Mouse (Mus musculus): ENCODE results near the gene Kifc5b.

Gene Kifc5b

DNA sequence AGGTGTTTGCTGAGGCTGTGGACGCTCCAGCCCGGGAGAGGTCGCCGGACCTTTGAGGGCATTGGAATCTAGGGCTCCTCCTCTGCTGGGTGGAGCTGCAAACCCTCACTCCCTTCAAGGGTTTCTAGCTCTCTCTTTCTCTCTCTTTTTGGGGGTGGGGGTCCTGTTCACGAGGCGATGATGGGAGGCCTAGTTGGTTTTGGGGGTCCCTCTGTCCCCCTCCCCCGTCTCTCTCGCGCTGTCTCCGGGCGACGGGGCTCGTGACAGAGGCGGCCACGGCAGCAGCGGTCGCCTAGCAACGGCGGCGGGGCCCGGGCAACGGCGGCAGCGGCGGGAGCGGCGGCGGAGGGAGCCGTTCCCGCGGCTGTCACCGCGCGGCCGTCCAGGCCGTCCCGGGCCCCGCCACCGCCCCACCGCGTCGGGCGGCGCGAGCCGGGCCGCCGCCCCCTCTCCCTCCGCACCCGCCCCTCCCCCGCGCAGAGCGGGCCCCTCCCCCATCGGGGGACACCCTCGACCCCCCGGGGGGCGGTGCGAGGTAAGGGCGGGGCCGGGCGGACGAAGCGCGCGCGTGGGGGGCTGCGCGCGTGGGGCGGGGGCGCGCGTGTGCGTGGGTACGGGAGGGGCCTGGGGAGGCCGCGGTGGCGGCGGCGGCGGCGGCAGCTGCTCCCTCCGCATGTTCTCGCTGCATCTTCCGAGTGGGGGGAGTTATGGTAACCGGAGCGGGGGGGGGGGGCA lies 31.6 kb downstream of the Kifc5b start:
- DNase-seq = peak; percentile 64

DNA sequence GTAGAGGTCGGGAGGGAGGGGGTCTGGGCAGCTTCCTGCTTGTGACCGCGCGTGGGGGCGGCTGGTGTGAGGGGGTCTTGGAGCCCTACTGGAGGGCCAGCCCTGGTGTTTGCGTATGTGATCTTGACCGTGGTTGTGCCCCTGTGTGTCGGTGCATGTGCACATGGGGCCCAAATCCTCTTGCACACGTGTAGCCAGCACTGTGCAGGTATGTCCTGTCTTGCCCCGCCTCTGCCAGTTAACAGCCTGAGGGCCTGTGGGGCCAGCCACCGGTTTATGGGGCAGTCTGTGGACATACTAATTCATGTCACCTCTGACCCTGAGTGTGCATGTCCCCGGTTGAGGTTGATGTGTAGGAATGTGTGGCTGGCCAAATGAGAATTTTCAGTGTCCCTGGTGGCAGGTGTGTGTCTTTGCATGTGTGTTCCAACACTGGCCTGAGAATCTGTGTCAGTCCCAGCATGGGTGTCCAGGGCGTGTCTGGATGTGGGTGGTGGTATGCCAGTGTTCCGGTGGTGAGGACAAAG lies 32.2 kb downstream of the Kifc5b start:
- peak; percentile 46 for DNase-seq

DNA sequence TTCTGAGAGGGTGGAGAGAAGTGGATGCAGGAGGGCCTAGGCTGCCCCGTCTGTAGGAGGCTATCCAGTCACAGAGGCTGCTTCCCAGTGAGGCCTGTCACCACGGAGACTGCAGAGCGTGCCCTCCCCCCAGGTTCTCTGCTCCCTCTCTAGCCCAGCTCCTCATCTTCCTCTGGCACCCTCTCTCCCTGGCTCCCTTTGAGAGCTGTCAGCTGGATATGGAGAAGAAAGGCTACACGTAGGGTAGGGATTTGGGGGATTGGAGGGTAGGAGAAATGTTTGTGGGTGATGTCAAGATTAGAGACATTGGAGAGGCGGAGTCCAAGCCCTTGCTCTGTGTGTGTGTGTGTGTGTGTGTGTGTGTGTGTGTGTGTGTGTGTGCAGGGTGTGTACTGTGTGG lies 33.0 kb downstream of the Kifc5b start:
- no peak for DNase-seq

DNA sequence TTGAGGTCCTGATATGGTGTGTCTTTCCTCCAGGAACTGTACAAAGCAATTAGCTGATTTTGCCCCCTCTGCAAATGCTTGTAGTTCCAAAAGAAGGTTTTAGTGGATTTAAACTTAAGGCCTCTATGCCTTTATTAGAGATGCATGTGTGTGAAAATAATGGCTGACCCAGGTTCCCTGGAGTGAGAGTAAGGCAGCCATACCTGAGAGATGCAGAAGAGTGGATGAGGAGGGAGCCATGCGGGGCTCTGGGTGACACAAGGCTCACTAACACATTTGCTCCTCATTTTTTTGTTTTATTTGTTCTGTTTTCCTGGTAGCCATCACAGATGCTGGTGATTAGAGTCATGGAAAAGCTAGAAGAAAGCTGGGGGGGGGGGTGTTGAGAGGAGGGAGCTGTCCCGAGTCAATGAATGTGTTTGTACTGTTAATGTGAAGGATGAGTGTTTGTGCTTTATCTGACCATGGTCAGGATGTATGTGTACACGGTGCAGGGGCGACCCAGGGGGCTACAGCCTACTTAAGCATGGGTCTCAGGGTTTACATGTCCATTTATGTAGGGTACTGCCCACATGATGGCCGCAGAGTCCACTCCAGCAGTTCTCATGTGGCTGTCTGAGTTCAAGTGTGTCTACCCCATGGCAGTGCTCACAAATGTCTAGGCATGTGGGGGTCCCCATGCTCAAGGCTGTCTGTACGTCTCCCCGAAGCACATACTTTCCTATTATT lies 33.8 kb downstream of the Kifc5b start:
- DNase-seq = no peak

DNA sequence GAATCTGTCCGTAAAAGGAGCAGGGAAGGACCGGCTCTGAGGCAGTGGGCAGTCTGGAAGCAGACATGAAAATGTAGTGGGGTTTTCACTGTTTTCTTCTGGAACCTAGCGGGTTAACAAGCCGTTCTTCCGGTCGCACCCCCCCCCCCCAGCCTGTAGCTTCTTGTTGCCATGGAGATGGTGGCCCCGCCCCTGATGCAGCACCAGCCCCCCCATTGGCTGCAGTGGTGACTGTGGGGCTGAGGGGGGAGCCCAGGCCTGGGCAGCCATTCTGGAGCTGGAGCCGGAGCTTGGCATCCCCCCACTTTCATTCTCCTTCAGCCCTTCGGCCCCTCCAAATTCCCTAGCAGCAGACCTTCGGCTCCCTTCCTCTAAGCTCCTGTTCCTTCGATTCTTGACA lies 34.5 kb downstream of the Kifc5b start:
- peak; percentile 95 for DNase-seq

DNA sequence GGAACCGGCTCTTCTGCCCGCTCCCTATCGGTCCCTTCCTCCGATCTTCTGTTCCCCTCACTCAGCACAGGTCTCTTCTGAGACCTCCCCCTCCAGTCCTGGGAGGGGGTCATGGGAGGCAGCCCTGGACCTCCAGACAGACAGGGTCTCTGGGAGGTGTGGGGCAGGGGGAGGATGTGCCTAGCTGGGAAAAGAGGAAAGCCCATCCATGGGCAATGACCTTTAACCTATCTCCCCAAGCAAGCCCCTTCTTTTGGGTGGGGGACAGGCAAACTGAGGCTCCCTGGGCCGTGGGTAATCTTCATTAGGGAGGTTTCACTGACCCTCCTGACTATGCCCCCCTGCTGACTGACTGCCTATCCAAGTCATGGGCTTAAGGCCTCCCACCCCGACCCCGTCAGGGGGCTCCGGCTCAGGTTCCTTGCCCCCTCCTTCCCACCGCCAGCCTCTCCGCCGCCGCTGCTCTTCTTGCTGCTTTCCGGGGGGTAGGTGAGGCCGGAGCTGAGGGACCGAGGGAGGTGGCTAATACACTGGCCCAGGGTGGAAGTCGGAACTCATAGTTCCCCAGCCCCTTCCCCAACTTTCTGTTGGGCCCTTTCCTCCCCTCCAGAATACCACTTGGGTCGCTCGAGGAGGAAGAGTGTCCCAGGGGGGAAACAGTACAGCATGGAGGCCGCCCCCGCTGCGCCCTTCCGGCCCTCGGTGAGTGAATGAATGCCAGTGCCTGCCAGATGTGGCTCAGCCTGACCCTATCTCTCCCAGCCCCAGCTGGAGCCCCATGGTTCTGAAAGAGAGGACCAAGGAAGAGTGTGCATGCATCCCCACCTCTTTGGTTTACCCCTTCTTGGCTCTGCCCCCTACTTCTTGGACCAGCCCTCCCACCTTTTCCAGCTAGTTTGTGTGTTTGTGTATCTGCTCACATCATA lies 35.3 kb downstream of the Kifc5b start:
- DNase-seq = peak; percentile 56

DNA sequence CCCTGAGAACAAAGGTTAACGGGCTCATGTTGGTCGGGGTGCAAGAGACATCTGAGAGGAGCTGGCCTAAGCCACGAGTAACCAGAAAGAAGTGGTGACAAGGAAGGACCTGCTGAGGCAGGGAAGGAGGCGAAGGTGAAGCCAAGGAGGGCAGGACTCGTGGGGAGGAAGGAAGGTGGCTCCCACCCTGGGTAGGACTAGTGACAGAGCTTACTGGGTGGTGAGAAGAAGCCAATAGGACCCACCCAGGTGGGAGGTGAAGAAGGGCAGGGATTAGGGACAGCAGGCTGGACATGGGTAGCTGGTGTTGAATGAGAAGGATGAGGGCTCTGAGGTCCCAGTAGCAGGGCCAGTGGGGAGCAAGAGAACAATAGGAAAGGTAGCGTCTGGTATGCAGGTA lies 36.3 kb downstream of the Kifc5b start:
- no peak for DNase-seq

DNA sequence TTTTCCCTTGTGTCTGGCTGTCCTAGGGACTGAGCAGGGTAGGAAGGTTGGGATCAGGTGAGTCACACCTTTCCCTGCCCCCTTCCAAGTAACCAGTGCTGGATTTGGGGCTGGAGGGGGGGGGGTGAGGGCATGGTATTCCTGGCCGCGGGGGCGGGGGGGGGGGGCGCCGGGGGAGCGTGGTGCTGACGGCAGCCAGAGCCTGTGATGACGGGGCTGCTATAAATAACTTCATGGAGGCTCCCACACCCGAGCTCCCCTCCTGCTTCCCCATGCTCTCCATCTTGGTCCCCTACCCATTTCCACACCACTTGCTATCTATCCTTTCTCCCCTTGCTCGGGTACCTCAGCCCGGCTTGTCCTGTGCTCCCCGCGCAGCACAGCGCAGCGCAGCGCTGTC lies 36.8 kb downstream of the Kifc5b start:
- DNase-seq = no peak

DNA sequence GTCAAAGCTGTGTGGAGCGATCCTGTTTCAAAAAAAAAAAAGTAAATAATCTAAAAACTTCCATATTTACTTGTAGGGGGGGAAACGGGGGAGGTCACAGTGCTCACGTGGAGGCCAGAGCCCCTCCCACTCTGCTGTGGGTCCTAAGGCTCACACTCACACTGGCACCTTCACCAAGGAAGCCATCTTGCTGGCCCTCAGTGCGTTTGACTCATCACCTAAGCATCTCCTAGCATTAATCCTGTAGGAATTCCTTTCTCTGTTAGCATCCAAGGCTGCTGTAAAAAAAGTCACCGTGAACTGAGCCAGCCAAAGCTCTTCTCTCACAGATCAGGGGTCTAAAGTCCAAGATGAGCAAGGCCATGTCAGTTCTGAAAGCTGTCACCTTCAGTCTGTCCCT lies 39.4 kb downstream of the Kifc5b start:
- no peak for DNase-seq

DNA sequence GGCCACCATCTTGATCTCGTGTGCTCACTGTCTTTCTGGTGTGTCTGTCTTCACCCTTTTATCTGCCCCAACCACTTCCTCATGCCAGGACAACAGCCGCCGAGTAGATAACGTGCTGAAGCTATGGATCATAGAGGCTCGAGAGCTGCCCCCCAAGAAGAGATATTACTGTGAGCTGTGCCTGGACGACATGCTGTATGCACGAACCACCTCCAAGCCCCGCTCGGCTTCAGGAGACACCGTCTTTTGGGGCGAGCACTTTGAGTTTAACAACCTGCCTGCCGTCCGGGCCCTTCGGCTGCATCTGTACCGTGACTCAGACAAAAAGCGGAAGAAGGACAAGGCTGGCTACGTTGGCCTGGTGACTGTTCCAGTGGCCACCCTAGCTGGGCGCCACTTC lies 40.0 kb downstream of the Kifc5b start:
- no peak for DNase-seq

DNA sequence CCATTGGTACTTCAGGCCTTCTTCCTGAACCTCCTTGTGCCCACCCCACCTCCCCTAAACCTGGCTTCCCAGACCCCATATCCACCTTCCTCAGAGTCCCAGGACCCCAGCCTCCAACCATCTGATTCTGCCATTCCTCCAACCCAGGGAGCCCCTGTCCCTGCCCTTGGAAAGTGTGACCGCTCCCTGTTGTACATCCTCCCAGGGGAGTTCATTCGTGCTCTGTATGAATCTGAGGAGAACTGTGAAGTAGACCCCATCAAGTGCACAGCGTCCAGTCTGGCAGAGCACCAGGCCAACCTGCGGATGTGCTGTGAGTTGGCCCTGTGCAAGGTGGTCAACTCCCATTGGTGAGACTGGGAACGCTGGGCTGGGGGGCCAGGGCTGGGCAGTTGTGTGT lies 41.0 kb downstream of the Kifc5b start:
- no peak for DNase-seq

DNA sequence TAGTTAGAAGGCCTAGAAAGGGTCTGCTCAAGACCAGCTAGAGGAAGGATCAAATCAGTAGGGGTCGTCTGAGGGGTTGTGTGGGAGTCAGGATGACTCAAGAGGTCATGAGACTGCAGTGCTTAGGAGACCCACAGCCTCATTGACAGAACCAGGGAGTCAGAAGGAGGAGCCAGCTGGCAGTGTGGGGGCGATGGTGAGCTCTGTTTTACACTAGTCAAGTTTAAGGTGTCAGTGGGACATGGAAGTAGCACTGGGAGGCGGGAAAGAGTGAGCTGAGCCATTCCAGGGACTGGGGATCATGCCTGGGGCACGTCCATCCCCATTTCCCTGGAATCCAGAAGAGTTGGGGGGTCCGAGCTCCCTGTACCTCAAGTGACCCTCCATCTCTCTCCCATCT lies 42.0 kb downstream of the Kifc5b start:
- no peak for DNase-seq

DNA sequence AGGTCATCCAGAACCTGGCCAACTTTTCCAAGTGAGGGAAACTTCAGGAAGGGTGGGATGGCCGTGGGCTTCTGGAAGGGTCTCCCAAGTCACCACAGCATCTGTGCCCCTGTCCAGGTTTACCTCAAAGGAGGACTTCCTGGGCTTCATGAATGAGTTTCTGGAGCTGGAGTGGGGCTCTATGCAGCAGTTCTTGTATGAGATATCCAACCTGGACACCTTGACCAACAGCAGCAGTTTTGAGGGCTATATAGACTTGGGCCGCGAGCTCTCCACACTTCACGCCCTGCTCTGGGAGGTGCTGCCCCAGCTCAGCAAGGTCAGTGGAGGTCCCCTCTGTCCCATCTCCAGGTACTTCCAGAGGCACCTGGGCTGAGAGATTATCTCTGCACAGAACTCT lies 42.9 kb downstream of the Kifc5b start:
- no peak for DNase-seq

DNA sequence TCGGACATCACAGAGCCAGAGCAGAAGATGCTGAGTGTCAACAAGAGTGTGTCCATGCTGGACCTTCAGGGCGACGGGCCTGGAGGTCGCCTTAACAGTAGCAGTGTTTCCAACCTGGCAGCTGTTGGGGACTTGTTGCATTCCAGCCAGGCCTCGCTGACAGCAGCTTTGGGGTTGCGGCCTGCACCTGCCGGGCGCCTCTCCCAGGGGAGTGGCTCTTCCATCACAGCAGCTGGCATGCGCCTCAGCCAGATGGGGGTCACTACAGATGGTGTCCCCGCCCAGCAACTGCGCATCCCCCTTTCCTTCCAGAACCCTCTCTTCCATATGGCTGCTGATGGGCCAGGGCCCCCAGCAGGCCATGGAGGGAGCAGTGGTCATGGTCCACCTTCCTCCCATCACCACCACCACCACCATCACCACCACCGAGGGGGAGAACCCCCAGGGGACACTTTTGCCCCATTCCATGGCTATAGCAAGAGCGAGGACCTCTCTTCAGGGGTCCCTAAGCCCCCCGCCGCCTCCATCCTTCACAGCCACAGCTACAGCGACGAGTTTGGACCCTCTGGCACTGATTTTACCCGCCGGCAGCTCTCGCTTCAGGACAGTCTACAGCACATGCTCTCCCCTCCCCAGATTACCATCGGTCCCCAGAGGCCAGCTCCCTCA lies 44.8 kb downstream of the Kifc5b start:
- no peak for DNase-seq

DNA sequence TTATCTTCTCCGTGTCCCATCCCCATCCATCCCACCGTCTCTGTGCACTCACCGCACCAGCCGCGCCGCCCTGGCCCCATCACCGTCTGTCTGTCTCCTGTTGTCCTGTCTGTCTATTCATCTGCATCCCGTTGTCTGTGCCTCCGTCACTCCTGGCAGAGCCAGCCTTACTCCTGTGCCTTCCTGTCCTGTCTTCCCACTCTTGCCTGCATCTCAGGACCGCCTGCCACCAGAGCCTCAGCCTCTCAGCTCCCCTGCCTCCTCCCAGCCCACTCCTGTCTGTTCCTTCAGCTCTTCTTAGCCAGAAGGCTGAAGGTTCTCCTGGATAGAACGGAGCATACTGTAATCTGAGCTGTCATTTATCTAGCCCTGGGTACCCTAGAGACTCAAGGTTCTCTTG lies 50.1 kb downstream of the Kifc5b start:
- no peak for DNase-seq

DNA sequence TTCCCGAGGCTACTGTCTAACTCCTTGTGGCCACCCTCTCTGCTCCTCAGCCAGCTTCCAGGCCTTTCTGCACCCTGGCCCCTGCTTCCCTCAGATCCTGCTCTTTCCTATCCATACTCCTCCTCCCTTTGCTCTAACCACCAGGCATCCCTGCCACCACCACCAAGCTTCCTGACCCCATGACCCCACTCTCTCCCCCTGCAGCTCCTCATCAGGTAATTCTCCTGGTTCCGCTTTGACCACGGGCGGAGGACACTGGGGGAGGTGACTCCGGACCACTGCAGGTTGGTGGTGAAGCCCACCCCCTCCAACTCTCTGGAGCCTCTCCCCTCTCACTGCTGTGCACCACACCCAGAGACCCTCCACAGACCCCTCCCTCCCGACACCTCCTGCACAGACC lies 50.6 kb downstream of the Kifc5b start:
- no peak for DNase-seq

DNA sequence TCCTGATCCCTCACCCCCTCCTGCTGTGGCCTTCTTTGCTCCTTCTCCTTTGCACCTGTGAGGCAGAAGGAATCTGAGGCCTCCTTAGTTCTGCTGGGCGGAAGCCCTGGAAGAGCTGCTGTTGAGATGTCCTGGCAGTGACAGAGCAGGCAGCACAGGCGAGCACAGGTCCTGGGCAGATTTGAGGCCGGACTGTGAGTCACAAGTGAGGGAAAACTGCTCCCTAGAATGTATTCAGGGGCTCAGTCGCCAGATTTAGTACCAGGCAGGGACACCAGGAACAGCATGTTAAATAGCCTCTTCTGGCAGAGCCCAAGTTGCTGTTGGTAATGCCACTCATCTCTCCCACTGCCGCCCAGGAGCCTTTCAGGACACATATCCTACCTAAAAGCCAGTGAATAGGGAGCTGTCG lies 51.3 kb downstream of the Kifc5b start:
- DNase-seq = no peak

DNA sequence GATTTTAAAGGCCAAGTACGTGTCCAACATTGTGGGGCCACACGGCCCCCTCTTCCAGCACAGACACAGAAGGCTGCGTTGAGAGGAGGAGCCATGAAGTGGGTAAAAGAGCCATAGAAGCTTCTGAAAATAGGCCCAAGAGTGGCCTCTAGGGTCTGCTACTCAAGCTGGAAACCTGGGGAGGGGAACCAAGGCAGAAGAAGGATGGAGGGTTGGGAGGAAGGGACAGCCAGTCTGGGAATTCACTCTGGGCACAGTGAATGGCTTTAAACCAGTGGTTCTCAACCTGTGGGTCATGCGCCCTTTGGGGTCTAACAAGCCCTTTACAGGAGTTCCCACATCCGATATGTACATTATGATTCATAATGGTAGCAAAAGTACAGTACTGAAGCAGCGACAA lies 52.4 kb downstream of the Kifc5b start:
- no peak for DNase-seq

DNA sequence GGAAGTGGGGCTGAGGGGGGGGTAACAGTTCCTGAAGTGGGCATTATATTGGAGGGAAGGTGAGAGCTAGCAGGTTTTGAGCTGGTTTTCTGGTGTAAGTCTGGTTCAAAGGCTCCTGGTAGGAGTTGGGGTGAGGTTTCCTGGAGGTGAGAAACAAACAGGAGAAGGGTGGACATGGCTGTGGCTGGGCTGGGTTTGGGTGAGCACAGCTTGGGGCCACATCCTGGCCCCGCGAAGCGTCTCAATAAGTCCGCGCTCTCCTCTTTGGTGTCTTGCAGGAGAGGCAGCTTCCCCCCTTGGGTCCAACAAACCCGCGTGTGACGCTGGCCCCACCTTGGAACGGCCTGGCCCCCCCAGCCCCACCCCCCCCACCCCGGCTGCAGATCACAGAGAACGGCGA lies 53.3 kb downstream of the Kifc5b start:
- no peak for DNase-seq

DNA sequence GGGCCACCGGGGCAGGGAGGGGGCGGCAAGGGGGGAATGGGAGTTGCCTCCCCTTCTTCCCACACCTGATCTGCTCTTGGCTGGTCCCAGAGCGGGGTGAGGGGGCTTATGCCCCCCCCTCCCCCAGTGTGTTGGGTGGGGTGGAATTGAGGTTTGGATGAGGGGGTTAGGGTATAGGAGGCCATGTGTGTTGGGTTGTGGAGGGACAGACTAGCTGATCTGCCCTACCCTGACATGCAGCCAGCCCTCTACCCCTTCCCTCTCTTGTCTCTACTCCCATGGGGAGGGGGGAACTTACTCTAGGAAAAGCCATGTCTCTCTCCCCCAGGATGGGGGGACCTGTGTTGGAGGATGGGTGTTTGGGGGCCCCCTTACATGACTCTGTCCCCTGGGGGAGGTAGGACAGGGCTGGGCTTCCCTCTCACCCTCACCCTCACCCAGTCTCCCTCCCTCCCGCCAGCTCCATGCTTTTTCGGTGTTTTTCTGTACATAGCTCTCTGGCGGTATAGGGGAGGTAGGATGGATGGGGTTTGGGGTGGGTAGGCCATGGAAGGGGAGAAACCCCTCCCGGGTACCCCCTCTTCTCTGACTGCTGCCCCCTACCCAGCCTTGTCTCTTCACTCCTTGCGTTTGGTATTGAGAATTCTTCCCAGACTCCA lies 54.5 kb downstream of the Kifc5b start:
- DNase-seq = no peak

DNA sequence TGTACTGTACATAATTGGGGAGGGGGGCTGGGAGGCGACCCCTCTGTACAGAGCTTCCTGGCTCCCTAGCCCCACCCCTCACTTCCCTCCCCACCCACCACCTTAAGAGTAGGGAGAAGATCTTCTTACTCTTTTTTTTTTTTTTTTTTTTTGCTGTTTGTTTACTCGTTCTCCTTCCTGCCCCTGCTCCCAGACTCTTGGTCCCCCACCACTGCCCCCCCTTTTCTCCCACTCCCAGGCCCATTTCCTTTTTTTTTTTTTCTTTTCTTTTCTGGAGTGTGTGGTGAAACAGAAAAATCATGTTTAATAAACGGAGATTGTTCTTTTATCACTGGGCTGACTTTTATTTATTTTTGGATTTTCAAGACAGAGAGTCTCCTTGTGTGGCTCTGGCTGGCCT lies 55.2 kb downstream of the Kifc5b start:
- no peak for DNase-seq
